Mouse (Mus musculus) brain, embryonic 14.5 days (tissue): Measurements from ENCODE around the gene Mllt10.

ENCODE experiments used
- CTCF ChIP-seq: fragments of 200-500 bp; IDR thresholded peaks from 2 replicates; pipeline ENCODE4 v1.5.1; 2012; ENCODE audit warnings: inconsistent platforms, mild to moderate bottlenecking, moderate library complexity, borderline replicate concordance; ENCODE audit not compliant: insufficient read depth, insufficient read length; ENCODE audit errors: extremely low read depth
- POLR2A ChIP-seq: fragments of 200-500 bp; IDR thresholded peaks from 2 replicates; pipeline ENCODE4 v1.6.1; 2012; ENCODE audit warnings: mild to moderate bottlenecking, inconsistent platforms, borderline replicate concordance; ENCODE audit not compliant: poor library complexity, insufficient read depth, insufficient read length, severe bottlenecking; ENCODE audit errors: extremely low read depth

GRCm38 (mm10) chr2:18111411-18111810 lies 56.4 kb downstream of the Mllt10 start:
- TF ChIP-seq POLR2A (no peak), CTCF (no peak)
